Mouse (Mus musculus) adipose tissue, adult 10 weeks (tissue): ENCODE results near the gene Scrn3. TPM values are rescaled to one million over a fixed set of nuclear protein-coding genes. Genes with fewer than 3 reads are reported as not detected.

ENCODE experiments used
- polyA plus RNA-seq: library from polyadenylated mRNA; stranded (reverse); fragments of 350-450 nt; fragmentation: Illumina TruSeq; extraction: RNeasy Lipid Tissue Mini Kit (QIAGEN cat#74804); gene quantifications from one replicate; pipeline ENCODE4 v1.2.3, GENCODE M21; 2014; ENCODE audit warnings: low read depth, low replicate concordance

Gene Scrn3
- polyA plus RNA-seq, result 19.3 TPM

GRCm38 (mm10) chr2:73312152-73313116 is at the start of gene Scrn3, which contains the start of gene Cir1:
Scrn3 (plus strand) TSS chr2:73312601.
Cir1 (minus strand) TSS chr2:73312701.

GRCm38 (mm10) chr2:73271459-73272161 is 40.8 kb upstream of the Scrn3 start, which contains the start of gene Sp9:
Sp9 (plus strand) TSS chr2:73271925.

GRCm38 (mm10) chr2:73386356-73387046 is 74.1 kb downstream of the Scrn3 start, which contains the start of gene Gpr155:
Gpr155 (minus strand) TSS chr2:73386572.

Other genes starting within 250 kb of the Scrn3 start
- 45.2 TPM for gene Ola1, start 93.7 kb upstream of the Scrn3 start, polyA plus RNA-seq
- not detected for gene Sp9, start 40.7 kb upstream of the Scrn3 start, polyA plus RNA-seq
- 25.7 TPM for gene Cir1, start 100 bp downstream of the Scrn3 start, polyA plus RNA-seq
- gene Gpr155, start 74.0 kb downstream of the Scrn3 start, polyA plus RNA-seq, result 27.1 TPM
- gene Wipf1, start 217.1 kb downstream of the Scrn3 start, polyA plus RNA-seq, result 10.9 TPM